Mouse (Mus musculus): ENCODE data around the gene Tiam1. TPM values are rescaled to one million over a fixed set of nuclear protein-coding genes. Genes with fewer than 3 reads are reported as not detected.

Tiam1 gene
- polyA plus RNA-seq, 1 experiment from 2014 or later: 4.2 TPM

- no peak overlapping the region for H3K27ac ChIP-seq (replicated peaks)
- H3K36me3 ChIP-seq (replicated peaks): no peaks in the 10 kb centered on the region
- H3K4me1 ChIP-seq (replicated peaks): no peaks in the 10 kb centered on the region
- 65% methylated on average over 16 of the region's 16 CpGs for WGBS (ENCODE audit: insufficient replicate concordance)
- no peak overlapping the region for H3K4me3 ChIP-seq (replicated peaks)
- H3K4me2 ChIP-seq: no peak overlapping the region
- H3K9ac ChIP-seq: no peak overlapping the region
- ATAC-seq (ENCODE audit: insufficient read depth): no peak
- H3K27me3 ChIP-seq: no peaks in the 10 kb centered on the region
- no peaks in the 10 kb centered on the region for H3K9me3 ChIP-seq (replicated peaks)
Observed at GRCm38 (mm10) chr16:89973814-89974712, 169.5 kb downstream of the Tiam1 start.

GRCm38 (mm10) chr16:89972854-89973487 lies 170.6 kb downstream of the Tiam1 start:
- H3K9me3 ChIP-seq (replicated peaks): no peaks in the 10 kb centered on the region
- no peaks in the 10 kb centered on the region for H3K36me3 ChIP-seq (replicated peaks)
- H3K4me2 ChIP-seq: no peak overlapping the region
- H3K4me3 ChIP-seq (replicated peaks): no peak overlapping the region
- 44% methylated on average over 15 of the region's 15 CpGs for WGBS (ENCODE audit: insufficient replicate concordance)
- ATAC-seq (ENCODE audit: insufficient read depth): no peak; the same call in 1 of the 2 replicates
- H3K4me1 ChIP-seq (replicated peaks): no peaks in the 10 kb centered on the region
- no peaks in the 10 kb centered on the region for H3K27me3 ChIP-seq
- H3K9ac ChIP-seq: no peak overlapping the region
- no peak overlapping the region for H3K27ac ChIP-seq (replicated peaks)

GRCm38 (mm10) chr16:89972018-89972417 lies 171.6 kb downstream of the Tiam1 start:
- WGBS (ENCODE audit: insufficient replicate concordance): 64% methylated on average over 6 of the region's 6 CpGs
- H3K27me3 ChIP-seq: no peaks in the 10 kb centered on the region
- no peak overlapping the region for H3K9ac ChIP-seq
- H3K27ac ChIP-seq (replicated peaks): no peak overlapping the region
- H3K9me3 ChIP-seq (replicated peaks): no peaks in the 10 kb centered on the region
- H3K4me3 ChIP-seq (replicated peaks): no peak overlapping the region
- no peak overlapping the region for H3K4me2 ChIP-seq
- H3K4me1 ChIP-seq (replicated peaks): no peaks in the 10 kb centered on the region
- no peaks in the 10 kb centered on the region for H3K36me3 ChIP-seq (replicated peaks)
- no peak for ATAC-seq (ENCODE audit: insufficient read depth)

GRCm38 (mm10) chr16:89968058-89968457 lies 175.5 kb downstream of the Tiam1 start:
- H3K36me3 ChIP-seq (replicated peaks): no peaks in the 10 kb centered on the region
- no peaks in the 10 kb centered on the region for H3K9me3 ChIP-seq (replicated peaks)
- 75% methylated on average over 6 of the region's 6 CpGs for WGBS (ENCODE audit: insufficient replicate concordance)
- H3K27me3 ChIP-seq: no peaks in the 10 kb centered on the region
- H3K4me2 ChIP-seq: no peak overlapping the region
- H3K9ac ChIP-seq: no peak overlapping the region
- no peaks in the 10 kb centered on the region for H3K4me1 ChIP-seq (replicated peaks)
- H3K4me3 ChIP-seq (replicated peaks): no peak overlapping the region
- no peak overlapping the region for H3K27ac ChIP-seq (replicated peaks)
- ATAC-seq (ENCODE audit: insufficient read depth): no peak

GRCm38 (mm10) chr16:89962876-89963275 lies 180.7 kb downstream of the Tiam1 start:
- no peak overlapping the region for H3K9ac ChIP-seq
- H3K9me3 ChIP-seq (replicated peaks): no peaks in the 10 kb centered on the region
- H3K4me1 ChIP-seq (replicated peaks): peaks cover 7% of the 10 kb centered on the region; the same call in 1 of the 2 replicates
- no peak overlapping the region for H3K27ac ChIP-seq (replicated peaks)
- no peak overlapping the region for H3K4me3 ChIP-seq (replicated peaks)
- H3K36me3 ChIP-seq (replicated peaks): no peaks in the 10 kb centered on the region
- H3K4me2 ChIP-seq: no peak overlapping the region
- 88% methylated on average over 14 of the region's 14 CpGs for WGBS (ENCODE audit: insufficient replicate concordance)
- peaks cover 37% of the 10 kb centered on the region for H3K27me3 ChIP-seq
- ATAC-seq (ENCODE audit: insufficient read depth): peak; percentile 22; the same call in 1 of the 2 replicates

GRCm38 (mm10) chr16:89960904-89961303 lies 182.7 kb downstream of the Tiam1 start:
- peaks cover 7% of the 10 kb centered on the region; the same call in 1 of the 2 replicates for H3K4me1 ChIP-seq (replicated peaks)
- H3K4me2 ChIP-seq: peak overlapping the region; percentile 59
- peaks cover 37% of the 10 kb centered on the region for H3K27me3 ChIP-seq
- H3K4me3 ChIP-seq (replicated peaks): no peak overlapping the region
- H3K27ac ChIP-seq (replicated peaks): no peak overlapping the region
- WGBS (ENCODE audit: insufficient replicate concordance): 30% methylated on average over 6 of the region's 8 CpGs
- no peak for ATAC-seq (ENCODE audit: insufficient read depth)
- no peaks in the 10 kb centered on the region for H3K36me3 ChIP-seq (replicated peaks)
- no peaks in the 10 kb centered on the region for H3K9me3 ChIP-seq (replicated peaks)
- H3K9ac ChIP-seq: no peak overlapping the region

- peak overlapping the region; percentile 59 for H3K4me2 ChIP-seq
- WGBS (ENCODE audit: insufficient replicate concordance): 1% methylated on average over 33 of the region's 33 CpGs
- peak overlapping the region; percentile 41 for H3K4me3 ChIP-seq (replicated peaks)
- H3K9ac ChIP-seq: no peak overlapping the region
- H3K36me3 ChIP-seq (replicated peaks): no peaks in the 10 kb centered on the region
- peaks cover 37% of the 10 kb centered on the region for H3K27me3 ChIP-seq
- no peaks in the 10 kb centered on the region for H3K9me3 ChIP-seq (replicated peaks)
- H3K4me1 ChIP-seq (replicated peaks): peaks cover 7% of the 10 kb centered on the region; the same call in 1 of the 2 replicates
- ATAC-seq (ENCODE audit: insufficient read depth): no peak
- no peak overlapping the region for H3K27ac ChIP-seq (replicated peaks)
Observed at GRCm38 (mm10) chr16:89960186-89960878, 183.2 kb downstream of the Tiam1 start.

- no peak for ATAC-seq (ENCODE audit: insufficient read depth)
- Histone ChIP-seq H3K27ac (replicated peaks) (no peak overlapping the region), H3K36me3 (replicated peaks) (no peaks in the 10 kb centered on the region), H3K4me1 (replicated peaks) (peaks cover 7% of the 10 kb centered on the region; the same call in 1 of the 2 replicates), H3K27me3 (peaks cover 37% of the 10 kb centered on the region), H3K9me3 (replicated peaks) (no peaks in the 10 kb centered on the region), H3K9ac (no peak overlapping the region), H3K4me3 (replicated peaks) (no peak overlapping the region), H3K4me2 (no peak overlapping the region)
- WGBS (ENCODE audit: insufficient replicate concordance): 12% methylated on average over 12 of the region's 12 CpGs
Observed at GRCm38 (mm10) chr16:89958982-89959381, 184.6 kb downstream of the Tiam1 start.

- no peaks in the 10 kb centered on the region for H3K9me3 ChIP-seq (replicated peaks)
- no peak for ATAC-seq (ENCODE audit: insufficient read depth)
- H3K36me3 ChIP-seq (replicated peaks): no peaks in the 10 kb centered on the region
- H3K27ac ChIP-seq (replicated peaks): no peak overlapping the region
- H3K27me3 ChIP-seq: peaks cover 37% of the 10 kb centered on the region
- H3K4me1 ChIP-seq (replicated peaks): peaks cover 7% of the 10 kb centered on the region; the same call in 1 of the 2 replicates
- no peak overlapping the region for H3K4me2 ChIP-seq
- WGBS (ENCODE audit: insufficient replicate concordance): 73% methylated on average over 10 of the region's 10 CpGs
- H3K9ac ChIP-seq: no peak overlapping the region
- H3K4me3 ChIP-seq (replicated peaks): no peak overlapping the region
Observed at GRCm38 (mm10) chr16:89958030-89958429, 185.5 kb downstream of the Tiam1 start.

- no peaks in the 10 kb centered on the region for H3K36me3 ChIP-seq (replicated peaks)
- no peak overlapping the region for H3K27ac ChIP-seq (replicated peaks)
- ATAC-seq (ENCODE audit: insufficient read depth): no peak
- WGBS (ENCODE audit: insufficient replicate concordance): 63% methylated on average over 8 of the region's 8 CpGs
- no peaks in the 10 kb centered on the region for H3K9me3 ChIP-seq (replicated peaks)
- no peak overlapping the region for H3K4me3 ChIP-seq (replicated peaks)
- no peaks in the 10 kb centered on the region for H3K4me1 ChIP-seq (replicated peaks)
- H3K9ac ChIP-seq: no peak overlapping the region
- no peak overlapping the region for H3K4me2 ChIP-seq
- peaks cover 9% of the 10 kb centered on the region for H3K27me3 ChIP-seq
Observed at GRCm38 (mm10) chr16:89954525-89954924, 189.0 kb downstream of the Tiam1 start.

GRCm38 (mm10) chr16:89954114-89954513 lies 189.5 kb downstream of the Tiam1 start:
- no peak overlapping the region for H3K4me3 ChIP-seq (replicated peaks)
- no peaks in the 10 kb centered on the region for H3K9me3 ChIP-seq (replicated peaks)
- no peaks in the 10 kb centered on the region for H3K36me3 ChIP-seq (replicated peaks)
- no peak overlapping the region for H3K27ac ChIP-seq (replicated peaks)
- ATAC-seq (ENCODE audit: insufficient read depth): no peak
- H3K4me2 ChIP-seq: no peak overlapping the region
- 62% methylated on average over 1 of the region's 1 CpGs for WGBS (ENCODE audit: insufficient replicate concordance)
- H3K4me1 ChIP-seq (replicated peaks): no peaks in the 10 kb centered on the region
- H3K9ac ChIP-seq: no peak overlapping the region
- H3K27me3 ChIP-seq: peaks cover 4% of the 10 kb centered on the region
